Mouse (Mus musculus) midbrain, embryonic 15.5 days (tissue): ENCODE results near the gene Il11ra1. TPM values are rescaled to one million over a fixed set of nuclear protein-coding genes. Genes with fewer than 3 reads are reported as not detected.

ENCODE experiments used
- ATAC-seq: fragments of 200-750 bp; cut with Nextera tagmentation; replicated peaks from 2 replicates; pipeline ENCODE4 v1.8.0; 2017; ENCODE audit warnings: moderate TSS enrichment
- H3K27ac ChIP-seq: fragments of 300-500 bp; sonication (generic); 2 replicates; pipeline ENCODE4 v1.5.1; 2015; ENCODE audit warnings: mild to moderate bottlenecking, inconsistent platforms
- H3K27me3 ChIP-seq: fragments of 300-500 bp; sonication (generic); replicated peaks from 2 replicates; pipeline ENCODE4 v1.6.1; 2015; ENCODE audit warnings: inconsistent platforms
- H3K36me3 ChIP-seq: fragments of 300-500 bp; sonication (generic); replicated peaks from 2 replicates; pipeline ENCODE4 v1.6.1; 2015; ENCODE audit warnings: inconsistent platforms
- H3K4me1 ChIP-seq: fragments of 300-500 bp; sonication (generic); 2 replicates; pipeline ENCODE4 v1.6.1; 2015; ENCODE audit warnings: inconsistent platforms
- H3K4me2 ChIP-seq: fragments of 300-500 bp; sonication (generic); 2 replicates; pipeline ENCODE4 v1.6.1; 2015; ENCODE audit warnings: inconsistent platforms, mild to moderate bottlenecking, moderate library complexity
- H3K4me3 ChIP-seq: fragments of 300-500 bp; sonication (generic); 2 replicates; pipeline ENCODE4 v1.5.1; 2015; ENCODE audit warnings: mild to moderate bottlenecking, inconsistent platforms
- H3K9ac ChIP-seq: fragments of 300-500 bp; sonication (generic); 2 replicates; pipeline ENCODE4 v1.6.1; 2015; ENCODE audit warnings: mild to moderate bottlenecking, inconsistent platforms
- H3K9me3 ChIP-seq: fragments of 300-500 bp; sonication (generic); 2 replicates; pipeline ENCODE4 v1.6.1; 2016; ENCODE audit warnings: inconsistent platforms
- WGBS: fragments of 180-500 bp; shearing (Covaris S2); methylation state at CpG from one replicate; pipeline ENCODE4 v1.1.7; 2015; ENCODE audit warnings: mixed read lengths; 5-methylcytosine and 5-hydroxymethylcytosine counted together
- polyA plus RNA-seq: library from polyadenylated mRNA; unstranded; fragments of >200 nt; fragmentation: Nextera tagmentation; extraction: Ambion mirVana; gene quantifications from 2 replicates; pipeline ENCODE4 v1.2.1, GENCODE M21; 2015

Gene Il11ra1
- polyA plus RNA-seq, 1 experiment from 2014 or later = 37.5 TPM

GRCm38 (mm10) chr4:41666646-41667045 lies 33.1 kb upstream of the Il11ra1 start:
- H3K4me2 ChIP-seq = no peak overlapping the region
- H3K36me3 ChIP-seq = no peaks in the 10 kb centered on the region
- H3K9me3 ChIP-seq = no peaks in the 10 kb centered on the region
- no peak overlapping the region for H3K4me3 ChIP-seq
- no peak for ATAC-seq
- no peaks in the 10 kb centered on the region for H3K27me3 ChIP-seq
- H3K27ac ChIP-seq = no peak overlapping the region
- H3K4me1 ChIP-seq = peaks cover 19% of the 10 kb centered on the region
- 79% methylated on average over 11 of the region's 11 CpGs for WGBS
- H3K9ac ChIP-seq = no peak overlapping the region

GRCm38 (mm10) chr4:41670836-41671235 lies 29.0 kb upstream of the Il11ra1 start:
- no peak overlapping the region for H3K27ac ChIP-seq
- no peaks in the 10 kb centered on the region for H3K27me3 ChIP-seq
- no peak overlapping the region for H3K4me2 ChIP-seq
- peaks cover 39% of the 10 kb centered on the region for H3K4me1 ChIP-seq
- no peaks in the 10 kb centered on the region for H3K9me3 ChIP-seq
- 79% methylated on average over 18 of the region's 18 CpGs for WGBS
- ATAC-seq = no peak
- no peak overlapping the region for H3K4me3 ChIP-seq
- no peaks in the 10 kb centered on the region for H3K36me3 ChIP-seq
- H3K9ac ChIP-seq = no peak overlapping the region

GRCm38 (mm10) chr4:41671500-41671899 lies 28.3 kb upstream of the Il11ra1 start:
- Histone ChIP-seq H3K4me3 (no peak overlapping the region), H3K9ac (peak overlapping the region; percentile 24; the same call in 1 of the 2 replicates), H3K27me3 (no peaks in the 10 kb centered on the region), H3K4me1 (peaks cover 45% of the 10 kb centered on the region), H3K36me3 (no peaks in the 10 kb centered on the region), H3K9me3 (no peaks in the 10 kb centered on the region), H3K27ac (no peak overlapping the region), H3K4me2 (0 out of 2 replicates have a peak overlapping the region, but pooled peaks have one; percentile 1)
- peak; percentile 15 for ATAC-seq
- WGBS = 19% methylated on average over 5 of the region's 5 CpGs

- 0 out of 2 replicates have a peak overlapping the region, but pooled peaks have one; percentile 1 for H3K4me2 ChIP-seq
- no peaks in the 10 kb centered on the region for H3K9me3 ChIP-seq
Observed at GRCm38 (mm10) chr4:41671963-41672480, 27.8 kb upstream of the Il11ra1 start.

GRCm38 (mm10) chr4:41672522-41672963 lies 27.2 kb upstream of the Il11ra1 start:
- H3K36me3 ChIP-seq = no peaks in the 10 kb centered on the region
- H3K4me1 ChIP-seq = peaks cover 56% of the 10 kb centered on the region
- no peak overlapping the region for H3K9ac ChIP-seq
- H3K9me3 ChIP-seq = no peaks in the 10 kb centered on the region
- H3K4me2 ChIP-seq = 0 out of 2 replicates have a peak overlapping the region, but pooled peaks have one; percentile 1
- ATAC-seq = no peak
- 27% methylated on average over 8 of the region's 8 CpGs for WGBS
- H3K27ac ChIP-seq = peak overlapping the region; percentile 65
- H3K27me3 ChIP-seq = no peaks in the 10 kb centered on the region
- no peak overlapping the region for H3K4me3 ChIP-seq

More at GRCm38 (mm10) chr4:41671963-41672480, 27.8 kb upstream of the Il11ra1 start:
- WGBS = 8% methylated on average over 8 of the region's 8 CpGs
- Histone ChIP-seq H3K27ac (peak overlapping the region; percentile 65), H3K4me1 (peaks cover 51% of the 10 kb centered on the region), H3K9ac (peak overlapping the region; percentile 24; the same call in 1 of the 2 replicates), H3K36me3 (no peaks in the 10 kb centered on the region), H3K27me3 (no peaks in the 10 kb centered on the region), H3K4me3 (no peak overlapping the region)
- peak; percentile 67 for ATAC-seq

DNA sequence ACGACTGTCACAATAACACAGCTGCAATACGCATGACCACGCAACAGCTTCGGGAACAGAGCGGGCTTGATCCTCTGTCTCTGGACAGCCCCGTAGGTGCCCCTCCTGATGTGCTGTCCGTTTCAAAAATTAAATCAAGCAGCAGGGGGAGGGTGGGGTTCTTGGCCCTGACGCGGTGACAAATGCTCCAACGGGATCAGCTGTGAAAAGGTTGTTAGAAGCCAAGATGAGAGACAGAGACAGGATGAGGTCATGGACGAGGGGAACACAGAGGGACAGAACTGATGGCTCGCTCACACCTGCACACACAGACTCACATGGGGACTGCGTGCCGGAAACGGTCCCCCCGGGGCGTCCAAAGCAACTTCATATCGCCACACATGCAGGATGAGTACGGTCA lies 26.6 kb upstream of the Il11ra1 start:
- WGBS = 36% methylated on average over 19 of the region's 19 CpGs
- H3K4me3 ChIP-seq = no peak overlapping the region
- no peak for ATAC-seq
- 0 out of 2 replicates have a peak overlapping the region, but pooled peaks have one; percentile 65 for H3K27ac ChIP-seq
- peaks cover 62% of the 10 kb centered on the region for H3K4me1 ChIP-seq
- H3K4me2 ChIP-seq = no peak overlapping the region
- no peaks in the 10 kb centered on the region for H3K27me3 ChIP-seq
- H3K36me3 ChIP-seq = no peaks in the 10 kb centered on the region
- H3K9ac ChIP-seq = no peak overlapping the region
- no peaks in the 10 kb centered on the region for H3K9me3 ChIP-seq

- no peak for ATAC-seq
- H3K9me3 ChIP-seq = no peaks in the 10 kb centered on the region
- H3K27me3 ChIP-seq = no peaks in the 10 kb centered on the region
- peaks cover 70% of the 10 kb centered on the region for H3K4me1 ChIP-seq
- peak overlapping the region; percentile 39 for H3K27ac ChIP-seq
- peak overlapping the region; percentile 5; the same call in 1 of the 2 replicates for H3K9ac ChIP-seq
- WGBS = 63% methylated on average over 17 of the region's 17 CpGs
- no peaks in the 10 kb centered on the region for H3K36me3 ChIP-seq
- H3K4me2 ChIP-seq = no peak overlapping the region
- H3K4me3 ChIP-seq = no peak overlapping the region
Observed at GRCm38 (mm10) chr4:41676248-41677005, 23.4 kb upstream of the Il11ra1 start.

DNA sequence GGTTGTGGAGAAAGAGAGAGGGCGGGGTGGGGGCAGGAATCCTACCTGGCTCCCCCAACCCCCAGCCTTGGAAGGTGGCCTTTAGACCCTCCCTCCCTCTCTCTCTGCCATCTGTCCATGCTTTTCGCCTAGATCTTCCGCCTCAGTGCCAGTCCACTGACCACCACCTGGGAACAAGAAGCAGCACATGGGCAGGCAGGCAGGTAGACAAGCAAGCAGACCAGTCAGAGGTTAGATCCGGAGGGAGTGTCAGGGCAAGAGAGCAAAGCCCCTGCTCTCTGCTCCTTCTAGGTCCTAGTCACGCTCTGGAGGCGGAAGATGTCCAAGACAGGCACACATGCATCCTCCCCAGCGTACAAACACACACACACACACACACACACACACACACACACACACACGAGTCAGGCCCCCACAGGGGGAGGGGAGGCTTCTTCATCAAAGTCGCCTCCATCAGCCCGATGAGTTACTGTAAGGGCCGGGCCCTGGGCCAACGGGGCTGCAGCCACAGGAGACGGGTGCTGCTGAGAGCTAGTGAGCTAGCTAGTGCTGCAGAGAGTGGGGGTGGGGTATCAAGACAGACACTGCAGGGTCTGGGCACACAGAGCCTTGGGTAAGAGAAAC lies 22.7 kb upstream of the Il11ra1 start:
- Histone ChIP-seq H3K4me3 (no peak overlapping the region), H3K4me2 (no peak overlapping the region; the same call in 1 of the 2 replicates)
- ATAC-seq = peak; percentile 40; the same call in 1 of the 2 replicates

DNA sequence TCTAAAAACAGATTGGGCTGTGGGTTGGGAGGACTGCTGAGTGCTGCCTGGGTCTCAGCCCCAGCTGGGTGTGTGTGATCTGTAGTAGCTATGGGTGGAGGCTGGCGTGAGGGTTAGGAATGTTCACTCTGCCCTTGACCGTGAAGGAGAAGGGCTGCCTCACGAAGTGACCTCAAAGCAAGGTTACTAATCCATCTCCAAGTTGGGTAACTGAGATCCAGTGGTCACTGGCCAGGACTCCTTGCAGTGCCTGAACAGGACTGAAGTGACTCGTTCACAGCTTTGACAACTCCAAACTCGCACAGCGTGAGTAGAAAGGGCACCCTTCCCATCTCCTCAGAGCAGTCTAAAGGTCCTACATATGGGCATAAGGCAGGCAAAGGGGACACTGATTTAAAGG lies 20.9 kb upstream of the Il11ra1 start:
- no peak overlapping the region for H3K4me3 ChIP-seq

More for the DNA sequence above, 22.7 kb upstream of the Il11ra1 start:
- Histone ChIP-seq H3K27ac (peak overlapping the region; percentile 39; the same call in 1 of the 2 replicates), H3K9me3 (no peaks in the 10 kb centered on the region), H3K9ac (no peak overlapping the region; the same call in 1 of the 2 replicates), H3K36me3 (no peaks in the 10 kb centered on the region), H3K27me3 (no peaks in the 10 kb centered on the region), H3K4me1 (peaks cover 67% of the 10 kb centered on the region)
- WGBS = 47% methylated on average over 13 of the region's 13 CpGs

GRCm38 (mm10) chr4:41679291-41679690 lies 20.5 kb upstream of the Il11ra1 start:
- Histone ChIP-seq H3K4me1 (peaks cover 62% of the 10 kb centered on the region), H3K9me3 (no peaks in the 10 kb centered on the region), H3K9ac (no peak overlapping the region), H3K36me3 (no peaks in the 10 kb centered on the region), H3K27ac (no peak overlapping the region), H3K27me3 (no peaks in the 10 kb centered on the region), H3K4me2 (no peak overlapping the region), H3K4me3 (no peak overlapping the region)
- WGBS = no CpG with 5 or more reads among the region's 2 CpGs
- peak; percentile 28; the same call in 1 of the 2 replicates for ATAC-seq

More for the DNA sequence above, 20.9 kb upstream of the Il11ra1 start:
- H3K4me1 ChIP-seq = peaks cover 59% of the 10 kb centered on the region
- no peaks in the 10 kb centered on the region for H3K27me3 ChIP-seq
- H3K9ac ChIP-seq = no peak overlapping the region
- H3K4me2 ChIP-seq = no peak overlapping the region
- ATAC-seq = no peak
- H3K27ac ChIP-seq = no peak overlapping the region
- no peaks in the 10 kb centered on the region for H3K36me3 ChIP-seq
- WGBS = 68% methylated on average over 6 of the region's 6 CpGs
- no peaks in the 10 kb centered on the region for H3K9me3 ChIP-seq

- Histone ChIP-seq H3K4me2 (no peak overlapping the region), H3K9ac (no peak overlapping the region), H3K27ac (0 out of 2 replicates have a peak overlapping the region, but pooled peaks have one; percentile 34), H3K4me3 (no peak overlapping the region), H3K36me3 (no peaks in the 10 kb centered on the region), H3K4me1 (peaks cover 49% of the 10 kb centered on the region), H3K27me3 (no peaks in the 10 kb centered on the region), H3K9me3 (no peaks in the 10 kb centered on the region)
- 68% methylated on average over 4 of the region's 4 CpGs for WGBS
- ATAC-seq = no peak
Observed at GRCm38 (mm10) chr4:41681176-41681575, 18.6 kb upstream of the Il11ra1 start.

DNA sequence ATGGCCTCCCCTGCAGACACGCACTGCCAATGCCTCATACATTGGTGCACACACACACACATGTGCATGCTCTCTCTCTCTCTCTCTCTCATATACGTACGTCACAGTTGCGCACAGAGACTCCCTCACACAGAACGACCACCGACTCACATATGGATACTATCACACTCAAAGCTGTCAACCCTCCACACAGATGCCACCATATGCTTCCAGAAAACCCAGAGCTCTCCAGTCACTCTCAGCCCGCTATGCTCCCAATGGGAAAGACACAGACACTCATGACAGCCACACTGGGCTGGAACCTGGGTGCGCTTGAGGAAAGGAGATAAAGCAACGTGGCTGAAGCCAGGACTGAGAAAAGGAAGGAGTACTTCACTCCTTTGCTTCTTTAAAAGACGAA lies 17.8 kb upstream of the Il11ra1 start:
- H3K36me3 ChIP-seq = no peaks in the 10 kb centered on the region
- no peak overlapping the region for H3K4me2 ChIP-seq
- WGBS = 65% methylated on average over 10 of the region's 10 CpGs
- no peaks in the 10 kb centered on the region for H3K9me3 ChIP-seq
- H3K4me1 ChIP-seq = peaks cover 41% of the 10 kb centered on the region
- H3K27ac ChIP-seq = no peak overlapping the region
- H3K4me3 ChIP-seq = no peak overlapping the region
- H3K27me3 ChIP-seq = no peaks in the 10 kb centered on the region
- no peak for ATAC-seq
- H3K9ac ChIP-seq = no peak overlapping the region
